Mouse (Mus musculus) midbrain, embryonic 15.5 days (tissue): ENCODE measurements around the gene Sp6. TPM values are rescaled to one million over a fixed set of nuclear protein-coding genes. Genes with fewer than 3 reads are reported as not detected.

Experiments
- ATAC-seq: fragments of 200-750 bp; cut with Nextera tagmentation; replicated peaks from 2 replicates; pipeline ENCODE4 v1.8.0; 2017; ENCODE audit warnings: moderate TSS enrichment
- H3K27ac ChIP-seq: fragments of 300-500 bp; sonication (generic); 2 replicates; pipeline ENCODE4 v1.5.1; 2015; ENCODE audit warnings: mild to moderate bottlenecking, inconsistent platforms
- H3K27me3 ChIP-seq: fragments of 300-500 bp; sonication (generic); replicated peaks from 2 replicates; pipeline ENCODE4 v1.6.1; 2015; ENCODE audit warnings: inconsistent platforms
- H3K36me3 ChIP-seq: fragments of 300-500 bp; sonication (generic); replicated peaks from 2 replicates; pipeline ENCODE4 v1.6.1; 2015; ENCODE audit warnings: inconsistent platforms
- H3K4me1 ChIP-seq: fragments of 300-500 bp; sonication (generic); 2 replicates; pipeline ENCODE4 v1.6.1; 2015; ENCODE audit warnings: inconsistent platforms
- H3K4me2 ChIP-seq: fragments of 300-500 bp; sonication (generic); 2 replicates; pipeline ENCODE4 v1.6.1; 2015; ENCODE audit warnings: inconsistent platforms, mild to moderate bottlenecking, moderate library complexity
- H3K4me3 ChIP-seq: fragments of 300-500 bp; sonication (generic); 2 replicates; pipeline ENCODE4 v1.5.1; 2015; ENCODE audit warnings: mild to moderate bottlenecking, inconsistent platforms
- H3K9ac ChIP-seq: fragments of 300-500 bp; sonication (generic); 2 replicates; pipeline ENCODE4 v1.6.1; 2015; ENCODE audit warnings: mild to moderate bottlenecking, inconsistent platforms
- H3K9me3 ChIP-seq: fragments of 300-500 bp; sonication (generic); 2 replicates; pipeline ENCODE4 v1.6.1; 2016; ENCODE audit warnings: inconsistent platforms
- WGBS: fragments of 180-500 bp; shearing (Covaris S2); methylation state at CpG from one replicate; pipeline ENCODE4 v1.1.7; 2015; ENCODE audit warnings: mixed read lengths; 5-methylcytosine and 5-hydroxymethylcytosine counted together
- polyA plus RNA-seq: library from polyadenylated mRNA; unstranded; fragments of >200 nt; fragmentation: Nextera tagmentation; extraction: Ambion mirVana; gene quantifications from 2 replicates; pipeline ENCODE4 v1.2.1, GENCODE M21; 2015

The Sp6 gene
- polyA plus RNA-seq, 1 experiment from 2014 or later: not detected

DNA sequence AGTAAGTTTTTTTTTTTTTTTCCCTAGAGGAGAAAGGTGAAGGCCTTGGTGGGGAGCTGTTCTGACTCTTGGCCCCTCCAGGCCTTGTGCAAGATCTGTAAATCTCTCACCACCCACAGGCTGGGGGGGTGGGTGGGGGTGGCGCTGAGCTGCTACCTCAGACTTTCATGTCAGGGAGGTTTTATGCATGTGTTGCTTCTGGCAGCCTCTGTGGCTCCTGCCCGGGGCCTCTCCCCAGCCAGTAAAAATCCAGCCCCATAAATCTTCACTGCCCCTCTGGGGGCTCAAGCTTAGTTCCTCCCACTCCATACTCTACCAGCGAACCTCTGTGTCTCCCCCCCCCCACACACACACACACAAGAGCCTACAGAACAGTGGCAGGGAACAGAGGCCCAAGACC lies 26.7 kb upstream of the Sp6 start:
- Histone ChIP-seq H3K4me1 (peaks cover 15% of the 10 kb centered on the region), H3K27ac (no peak overlapping the region), H3K4me2 (no peak overlapping the region), H3K36me3 (no peaks in the 10 kb centered on the region), H3K4me3 (no peak overlapping the region), H3K9me3 (no peaks in the 10 kb centered on the region), H3K27me3 (peaks cover 21% of the 10 kb centered on the region), H3K9ac (no peak overlapping the region)
- WGBS: 77% methylated on average over 3 of the region's 3 CpGs
- ATAC-seq: no peak

DNA sequence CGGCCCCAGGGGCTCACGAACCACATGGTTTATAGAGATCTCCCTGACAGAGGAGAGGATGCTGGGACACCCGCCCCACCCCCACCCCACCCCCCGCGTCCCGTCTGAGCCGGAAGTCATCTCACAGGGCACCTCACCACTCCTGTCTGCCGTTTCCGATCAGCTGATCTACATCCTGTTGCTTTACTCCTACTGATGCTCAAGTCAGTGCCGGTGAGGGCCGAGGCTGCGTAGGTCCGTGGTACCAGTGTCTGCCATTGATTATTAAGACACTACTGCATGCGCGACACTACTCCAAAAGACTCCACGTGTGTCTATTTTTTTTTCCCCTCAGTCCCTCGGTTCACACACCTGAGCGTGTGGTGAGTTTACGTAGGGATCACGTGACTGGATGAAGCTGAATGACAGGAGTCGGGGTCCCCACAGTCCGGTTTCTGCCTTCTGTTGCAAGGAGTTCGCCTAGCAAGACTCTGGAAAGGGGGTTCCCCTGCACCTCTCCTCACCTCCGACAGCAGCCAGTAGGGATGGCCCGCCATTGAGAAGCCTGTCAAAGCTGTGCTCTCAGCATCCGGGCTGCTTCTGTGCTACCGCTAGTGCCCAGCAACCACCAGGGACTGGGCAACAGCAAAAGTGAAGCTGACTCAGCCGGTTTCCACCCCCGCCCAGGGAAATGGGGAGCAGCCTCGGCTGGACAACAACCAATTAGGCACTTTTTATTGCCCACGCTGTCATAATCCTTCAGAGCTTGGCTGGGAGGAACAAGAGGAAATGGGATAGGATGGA lies 25.1 kb upstream of the Sp6 start:
- peak; percentile 88 for ATAC-seq
- H3K36me3 ChIP-seq: no peaks in the 10 kb centered on the region
- peak overlapping the region; percentile 59 for H3K4me2 ChIP-seq
- H3K4me1 ChIP-seq: peaks cover 11% of the 10 kb centered on the region
- peak overlapping the region; percentile 23 for H3K9ac ChIP-seq
- peak overlapping the region; percentile 39 for H3K4me3 ChIP-seq
- H3K27me3 ChIP-seq: peaks cover 21% of the 10 kb centered on the region
- no peaks in the 10 kb centered on the region for H3K9me3 ChIP-seq
- WGBS: 6% methylated on average over 31 of the region's 31 CpGs
- H3K27ac ChIP-seq: peak overlapping the region; percentile 51; the same call in 1 of the 2 replicates

DNA sequence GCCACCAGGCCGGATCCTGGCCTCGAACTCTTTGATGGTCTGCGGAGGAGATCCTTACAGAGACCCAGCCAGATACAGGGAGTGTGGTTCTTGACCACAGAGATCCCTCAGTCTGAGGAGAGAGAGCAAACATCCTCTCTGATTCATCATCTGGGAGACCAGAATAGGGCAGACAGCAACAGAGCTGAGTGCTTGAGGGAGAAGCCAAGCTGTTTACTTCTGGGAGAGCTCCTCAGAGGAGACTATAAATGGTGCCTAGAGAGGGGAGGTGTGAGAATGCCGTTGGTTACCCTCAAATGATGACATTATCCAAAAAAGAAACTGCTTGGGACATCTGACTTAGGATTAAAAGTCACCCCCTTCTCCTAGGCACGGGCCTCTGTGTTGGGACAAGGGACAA lies 21.7 kb upstream of the Sp6 start:
- Histone ChIP-seq H3K9ac (no peak overlapping the region), H3K27me3 (peaks cover 12% of the 10 kb centered on the region; the same call in 1 of the 2 replicates), H3K9me3 (no peaks in the 10 kb centered on the region), H3K4me2 (no peak overlapping the region), H3K4me1 (peaks cover 12% of the 10 kb centered on the region), H3K36me3 (no peaks in the 10 kb centered on the region), H3K27ac (no peak overlapping the region), H3K4me3 (no peak overlapping the region)
- ATAC-seq: no peak
- 77% methylated on average over 5 of the region's 5 CpGs for WGBS

GRCm38 (mm10) chr11:96992722-96993311 lies 20.4 kb upstream of the Sp6 start:
- no peak overlapping the region for H3K9ac ChIP-seq
- no peak overlapping the region for H3K4me2 ChIP-seq
- no peak overlapping the region for H3K4me3 ChIP-seq
- H3K4me1 ChIP-seq: peaks cover 19% of the 10 kb centered on the region
- 55% methylated on average over 8 of the region's 8 CpGs for WGBS
- H3K27me3 ChIP-seq: 0 out of 2 replicates have a peak, but pooled peaks cover 6% of the 10 kb centered on the region
- H3K9me3 ChIP-seq: no peaks in the 10 kb centered on the region
- no peak overlapping the region for H3K27ac ChIP-seq
- ATAC-seq: no peak
- no peaks in the 10 kb centered on the region for H3K36me3 ChIP-seq

- ATAC-seq: no peak
- H3K9ac ChIP-seq: no peak overlapping the region
- no peaks in the 10 kb centered on the region for H3K27me3 ChIP-seq
- no peak overlapping the region for H3K4me3 ChIP-seq
- no peaks in the 10 kb centered on the region for H3K9me3 ChIP-seq
- H3K4me1 ChIP-seq: peaks cover 13% of the 10 kb centered on the region
- H3K4me2 ChIP-seq: no peak overlapping the region
- H3K27ac ChIP-seq: no peak overlapping the region
- H3K36me3 ChIP-seq: no peaks in the 10 kb centered on the region
- 20% methylated on average over 5 of the region's 5 CpGs for WGBS
These were observed 18.2 kb upstream of the Sp6 start for GRCm38 (mm10) chr11:96995031-96995430.

DNA sequence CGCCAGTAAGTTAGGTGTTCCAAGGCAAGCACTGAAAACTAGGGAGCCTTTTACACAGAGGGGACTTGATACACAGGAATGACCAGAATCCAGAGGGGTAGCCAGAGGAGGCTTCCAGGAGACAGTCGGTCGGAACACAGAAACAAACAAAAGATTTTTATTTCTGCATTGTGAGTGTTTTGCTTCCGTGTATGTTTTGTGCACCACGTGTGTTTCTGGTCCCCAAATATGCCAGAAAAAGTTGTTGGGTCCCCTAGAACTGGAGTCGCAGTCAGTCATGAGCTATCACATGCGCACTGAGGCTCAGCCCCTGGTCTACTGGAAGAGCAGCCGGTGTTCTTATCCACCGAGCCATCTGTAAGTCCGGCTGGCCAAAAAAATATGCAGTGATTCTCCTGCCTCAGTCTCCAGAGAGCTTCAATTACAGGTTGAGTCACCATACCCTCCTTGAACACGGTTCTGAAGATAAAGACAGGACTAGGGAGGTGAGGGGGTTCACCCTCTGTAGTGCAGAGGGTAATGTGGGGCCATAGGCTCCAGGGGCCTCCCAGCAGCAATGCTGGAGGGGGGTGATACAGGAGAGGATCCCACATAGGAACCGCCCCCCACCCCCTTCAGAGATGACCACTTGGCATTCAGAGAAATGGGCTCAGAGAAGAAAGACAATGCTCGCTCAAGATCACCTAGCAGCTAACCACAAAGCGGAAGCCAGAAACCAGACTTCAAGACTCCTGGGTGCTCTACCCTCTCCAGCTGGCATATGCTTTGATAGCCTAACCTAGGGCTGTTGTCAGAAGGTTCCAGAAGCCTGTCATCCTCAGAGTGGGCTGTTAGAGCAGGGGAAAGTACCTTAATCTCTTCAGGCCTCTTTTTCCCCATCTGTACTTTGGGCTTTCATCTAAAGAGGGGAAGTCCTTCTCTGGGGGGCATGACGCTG lies 17.1 kb upstream of the Sp6 start:
- Histone ChIP-seq H3K36me3 (no peaks in the 10 kb centered on the region), H3K27me3 (no peaks in the 10 kb centered on the region), H3K4me1 (peaks cover 13% of the 10 kb centered on the region), H3K4me3 (no peak overlapping the region), H3K9ac (no peak overlapping the region), H3K9me3 (no peaks in the 10 kb centered on the region), H3K4me2 (no peak overlapping the region), H3K27ac (no peak overlapping the region)
- 79% methylated on average over 15 of the region's 15 CpGs for WGBS
- no peak for ATAC-seq

GRCm38 (mm10) chr11:96996773-96997379 lies 16.3 kb upstream of the Sp6 start:
- Histone ChIP-seq H3K9me3 (no peaks in the 10 kb centered on the region), H3K9ac (peak overlapping the region; percentile 41), H3K27me3 (no peaks in the 10 kb centered on the region), H3K4me1 (peaks cover 13% of the 10 kb centered on the region), H3K4me3 (peak overlapping the region; percentile 26), H3K36me3 (no peaks in the 10 kb centered on the region), H3K27ac (no peak overlapping the region; the same call in 1 of the 2 replicates), H3K4me2 (peak overlapping the region; percentile 52)
- WGBS: 8% methylated on average over 17 of the region's 17 CpGs
- 0 out of 2 replicates have a peak, but pooled peaks have one; percentile 17 for ATAC-seq

GRCm38 (mm10) chr11:96997380-96997956 lies 15.7 kb upstream of the Sp6 start:
- Histone ChIP-seq H3K4me3 (peak overlapping the region; percentile 26), H3K4me2 (peak overlapping the region; percentile 52), H3K27me3 (no peaks in the 10 kb centered on the region), H3K27ac (no peak overlapping the region; the same call in 1 of the 2 replicates), H3K9me3 (no peaks in the 10 kb centered on the region), H3K36me3 (no peaks in the 10 kb centered on the region), H3K4me1 (peaks cover 13% of the 10 kb centered on the region), H3K9ac (peak overlapping the region; percentile 41)
- ATAC-seq: peak; percentile 14; the same call in 1 of the 2 replicates
- WGBS: 5% methylated on average over 30 of the region's 30 CpGs

DNA sequence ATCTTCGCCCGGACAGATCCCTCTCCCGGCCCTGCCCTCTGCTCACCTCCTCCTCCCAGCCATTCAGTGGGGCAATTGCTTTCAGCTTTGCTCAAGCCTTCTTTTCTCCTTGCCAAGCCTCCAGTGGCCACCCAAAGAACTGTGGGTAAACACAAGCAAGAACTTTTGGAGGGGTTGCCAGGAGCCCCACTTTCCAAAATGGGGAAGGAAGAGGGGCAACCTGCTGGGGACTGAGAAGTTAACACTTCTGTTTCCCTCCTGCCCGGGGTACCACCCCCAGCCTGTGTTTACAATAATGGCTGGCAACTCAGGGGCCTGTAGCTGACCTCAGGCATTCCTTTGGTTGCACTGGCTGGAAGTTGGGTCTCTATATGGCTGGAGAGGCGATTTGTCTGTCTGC lies 10.0 kb upstream of the Sp6 start:
- H3K4me1 ChIP-seq: no peaks in the 10 kb centered on the region
- H3K27ac ChIP-seq: no peak overlapping the region
- no peaks in the 10 kb centered on the region for H3K27me3 ChIP-seq
- no peaks in the 10 kb centered on the region for H3K9me3 ChIP-seq
- H3K9ac ChIP-seq: no peak overlapping the region
- H3K36me3 ChIP-seq: no peaks in the 10 kb centered on the region
- ATAC-seq: no peak
- WGBS: 37% methylated on average over 5 of the region's 5 CpGs
- H3K4me3 ChIP-seq: no peak overlapping the region
- H3K4me2 ChIP-seq: no peak overlapping the region

GRCm38 (mm10) chr11:97007093-97007794 lies 6.0 kb upstream of the Sp6 start:
- Histone ChIP-seq H3K27me3 (peaks cover 8% of the 10 kb centered on the region; the same call in 1 of the 2 replicates), H3K27ac (no peak overlapping the region), H3K36me3 (no peaks in the 10 kb centered on the region), H3K4me1 (no peaks in the 10 kb centered on the region), H3K4me2 (no peak overlapping the region), H3K4me3 (no peak overlapping the region), H3K9me3 (no peaks in the 10 kb centered on the region), H3K9ac (no peak overlapping the region)
- 70% methylated on average over 9 of the region's 9 CpGs for WGBS
- ATAC-seq: no peak

GRCm38 (mm10) chr11:97009198-97009790 lies 3.9 kb upstream of the Sp6 start:
- H3K4me2 ChIP-seq: no peak overlapping the region
- 71% methylated on average over 8 of the region's 8 CpGs for WGBS
- H3K36me3 ChIP-seq: no peaks in the 10 kb centered on the region
- no peak overlapping the region for H3K4me3 ChIP-seq
- ATAC-seq: no peak
- H3K27me3 ChIP-seq: peaks cover 8% of the 10 kb centered on the region; the same call in 1 of the 2 replicates
- H3K4me1 ChIP-seq: no peaks in the 10 kb centered on the region
- H3K27ac ChIP-seq: no peak overlapping the region
- H3K9me3 ChIP-seq: no peaks in the 10 kb centered on the region
- no peak overlapping the region for H3K9ac ChIP-seq
